Mouse (Mus musculus) cerebellum, adult 9-10 months (tissue): ENCODE measurements at regions not wholly inside any gene's neighbourhood (a gene's known extent, or its start where the extent isn't known, plus 50 kb on each side); places are given as distances from the start of the nearest gene placed in this dataset.

Experiments used
- DNase-seq: peaks from one replicate; pipeline ENCODE4 v3.0.0; 2022

DNA sequence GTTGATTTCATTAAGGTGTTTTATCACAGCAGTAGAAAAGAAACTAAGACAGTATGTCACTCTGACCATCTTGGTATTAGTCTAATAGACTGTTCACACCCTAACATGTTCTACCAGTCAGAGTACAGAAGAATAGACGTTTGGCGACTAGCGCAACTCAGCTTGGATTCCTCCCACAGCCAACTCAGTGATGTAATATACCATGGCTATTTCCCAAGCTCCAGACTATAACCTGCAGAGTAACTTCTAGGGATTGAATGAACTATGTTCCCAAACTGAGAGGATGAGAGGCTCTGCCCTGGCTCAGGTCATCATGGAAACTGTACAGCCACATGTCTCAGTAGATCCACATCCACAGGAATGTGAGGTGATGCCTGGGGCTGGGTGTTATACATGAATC, 128.6 kb upstream of the Plcz1 start:
- DNase-seq = no peak

DNA sequence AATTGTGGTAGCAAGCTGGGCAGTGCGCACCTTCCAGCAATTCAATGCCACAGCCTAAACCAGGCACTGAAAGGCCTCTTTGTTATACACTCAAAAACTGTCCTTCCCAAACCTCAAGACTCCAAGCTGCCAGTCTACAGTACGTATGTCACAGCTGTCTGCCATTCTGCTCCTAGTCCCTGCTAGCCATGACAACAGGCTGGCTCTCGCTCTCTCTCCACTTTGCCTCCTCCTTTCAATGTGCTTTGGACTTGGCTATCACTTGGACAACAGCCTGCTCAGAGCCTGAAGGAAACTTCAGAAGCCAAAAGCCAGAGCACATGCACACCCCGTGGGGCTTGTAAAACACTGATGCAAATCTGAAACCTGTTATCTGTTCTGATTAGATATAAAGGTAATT, 125.9 kb upstream of the Plcz1 start:
- no peak for DNase-seq

DNA sequence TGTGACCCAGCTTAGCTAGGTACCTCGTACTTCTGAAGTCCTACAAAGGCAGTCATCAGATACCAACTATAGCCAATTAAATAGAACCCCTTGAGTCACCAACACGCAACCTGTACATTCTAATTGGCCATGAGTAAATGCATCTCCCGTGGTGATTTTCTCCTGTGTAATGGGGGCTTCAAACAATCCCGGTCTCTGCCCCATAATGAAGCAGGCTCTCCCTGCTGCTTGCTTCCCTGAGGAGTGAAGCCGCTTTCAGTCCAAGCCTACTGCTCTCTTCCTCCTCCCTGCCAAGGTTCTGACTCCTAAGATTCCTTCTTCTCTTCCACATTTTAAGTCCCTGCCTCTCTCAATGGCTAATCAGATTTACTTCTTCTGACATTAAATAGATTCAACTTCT, 121.5 kb upstream of the Plcz1 start:
- DNase-seq = no peak

DNA sequence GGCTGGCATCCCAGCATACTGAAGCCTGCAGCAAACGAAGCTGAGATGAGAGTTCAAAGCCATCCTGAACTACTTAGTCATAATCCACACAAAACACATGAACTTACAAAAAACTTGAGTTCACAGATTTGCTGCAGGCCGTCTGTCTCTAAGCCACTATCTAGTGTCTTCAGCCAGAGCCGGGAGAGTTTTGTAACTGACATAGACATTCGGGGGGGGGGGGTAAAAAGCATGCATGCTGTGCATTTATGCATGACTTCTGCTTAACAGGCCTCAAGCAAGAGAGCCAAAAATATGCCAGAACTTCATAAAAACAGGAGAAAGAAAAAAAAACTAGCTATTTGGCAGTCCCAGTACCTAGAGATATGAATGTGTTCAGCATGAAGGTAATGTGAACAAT, 120.2 kb upstream of the Plcz1 start:
- no peak for DNase-seq

DNA sequence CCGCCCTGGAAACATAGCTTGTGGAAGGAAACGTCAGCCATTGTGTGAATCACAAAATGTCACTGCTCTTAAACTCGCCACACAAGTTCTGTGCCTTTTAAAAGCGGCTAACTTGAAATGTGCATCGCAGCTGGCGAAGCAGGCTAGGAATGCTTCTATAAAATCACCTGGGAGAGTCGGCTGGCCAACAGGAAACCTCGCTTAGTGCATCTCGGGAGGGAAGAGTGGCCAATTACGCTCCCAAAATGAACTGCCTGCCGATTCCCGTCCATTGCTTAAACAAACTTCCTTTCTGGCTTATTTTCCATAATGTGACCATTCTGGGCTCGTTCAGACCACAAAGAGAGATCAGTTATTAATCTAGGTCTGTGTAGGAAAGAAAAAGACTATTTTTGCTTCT, 119.7 kb upstream of the Plcz1 start:
- DNase-seq = no peak

DNA sequence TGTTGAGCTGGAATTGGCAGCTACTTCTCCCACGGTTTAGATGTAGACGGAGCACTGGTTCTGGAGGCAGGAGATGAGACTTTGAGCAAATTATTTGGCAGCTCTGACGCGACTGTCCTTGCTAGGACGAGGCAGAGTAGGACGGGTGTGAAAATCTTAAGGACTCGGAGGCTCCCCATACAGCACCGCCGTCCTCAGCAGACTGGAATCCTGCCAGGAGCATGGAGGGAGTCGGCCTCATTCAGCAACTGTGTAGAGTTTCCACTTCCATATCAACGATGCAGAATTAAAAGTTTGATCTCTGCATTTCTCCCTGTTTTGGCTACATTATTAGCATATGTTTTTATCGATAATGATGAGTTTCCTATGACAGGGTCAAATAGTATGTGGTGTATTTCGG, 117.7 kb upstream of the Plcz1 start:
- DNase-seq = no peak

DNA sequence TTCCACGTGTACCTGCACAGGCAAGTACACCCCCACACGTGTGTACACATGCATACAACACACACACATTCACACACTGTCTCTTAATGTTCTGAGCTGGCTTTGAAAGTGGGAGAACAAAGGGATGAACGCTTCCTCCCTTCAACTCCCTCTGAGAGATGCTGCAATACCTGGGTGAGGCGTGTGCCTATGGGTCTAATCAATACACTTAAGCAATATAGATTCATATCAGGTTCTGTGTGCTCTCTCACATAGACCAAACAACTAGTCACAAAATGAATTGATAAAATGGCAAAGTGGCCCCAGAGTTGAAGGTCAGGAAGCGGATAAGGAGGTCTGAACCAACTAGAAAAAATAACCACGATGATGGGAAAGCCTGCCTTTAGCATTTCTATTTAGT, 116.1 kb upstream of the Plcz1 start:
- no peak for DNase-seq

DNA sequence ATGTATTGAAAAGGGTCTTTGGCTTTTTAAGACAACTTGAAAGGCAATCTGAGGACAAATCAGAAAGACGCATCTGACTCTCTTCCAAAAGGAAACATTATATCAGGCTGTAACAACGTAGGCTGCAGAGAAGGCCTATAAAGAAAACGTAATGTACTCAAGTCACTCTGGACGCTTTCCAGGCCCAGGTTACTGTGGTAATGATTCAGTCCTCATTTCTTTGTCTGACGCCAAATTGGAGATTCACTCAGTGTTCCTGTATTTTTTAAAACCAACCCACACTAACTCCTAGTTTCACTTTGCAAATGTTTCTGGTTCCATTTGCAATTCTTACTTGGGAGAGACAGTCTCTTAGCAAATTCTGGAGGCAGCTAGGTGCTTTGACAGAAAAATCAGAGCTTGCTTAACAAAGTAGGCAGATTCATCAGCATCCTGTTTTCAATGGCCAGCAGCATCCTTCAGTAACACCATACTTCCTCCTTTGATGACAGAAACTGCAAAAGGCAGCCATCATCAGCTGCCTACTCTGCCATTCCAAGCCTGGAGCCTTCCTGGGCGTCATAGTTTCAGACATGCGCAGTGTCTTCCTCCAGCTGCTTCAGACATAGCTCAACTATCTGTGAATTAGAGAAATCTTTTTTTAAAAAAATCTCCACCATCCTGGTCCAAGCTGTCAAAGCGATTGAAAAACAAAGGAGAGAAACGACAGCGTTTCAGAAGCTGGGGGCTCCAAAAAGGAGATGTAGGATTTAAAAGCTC, 111.3 kb upstream of the Plcz1 start:
- DNase-seq = no peak

DNA sequence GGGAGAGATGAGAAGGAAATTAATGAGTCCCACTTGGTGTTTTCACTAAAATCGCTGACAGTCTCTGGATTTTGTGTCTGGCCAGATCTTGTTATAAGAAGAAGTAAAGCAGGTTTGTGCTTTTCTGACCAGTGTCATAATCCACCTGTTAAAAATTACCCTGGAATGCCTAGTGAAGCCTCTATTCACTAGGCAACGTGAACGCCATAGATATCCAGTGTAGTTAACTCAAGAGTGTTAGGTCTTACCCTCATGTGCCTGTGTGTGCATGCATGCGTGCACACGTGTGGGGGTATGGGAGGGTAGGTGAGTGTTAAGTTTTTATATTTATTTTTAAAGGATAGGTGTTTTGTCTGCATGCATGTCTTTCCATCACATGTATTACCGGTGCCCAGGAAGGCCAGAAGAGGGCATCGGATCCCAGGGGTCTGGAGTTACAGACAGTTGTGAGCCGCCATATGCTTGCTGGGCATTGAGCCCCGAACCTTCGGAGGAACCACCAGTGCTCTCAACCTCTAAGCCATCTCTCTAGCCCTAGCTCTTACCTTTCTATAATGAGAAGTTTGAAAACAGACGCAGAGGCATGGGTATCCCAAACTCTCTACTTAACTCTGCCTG, 107.5 kb upstream of the Plcz1 start:
- DNase-seq = no peak

DNA sequence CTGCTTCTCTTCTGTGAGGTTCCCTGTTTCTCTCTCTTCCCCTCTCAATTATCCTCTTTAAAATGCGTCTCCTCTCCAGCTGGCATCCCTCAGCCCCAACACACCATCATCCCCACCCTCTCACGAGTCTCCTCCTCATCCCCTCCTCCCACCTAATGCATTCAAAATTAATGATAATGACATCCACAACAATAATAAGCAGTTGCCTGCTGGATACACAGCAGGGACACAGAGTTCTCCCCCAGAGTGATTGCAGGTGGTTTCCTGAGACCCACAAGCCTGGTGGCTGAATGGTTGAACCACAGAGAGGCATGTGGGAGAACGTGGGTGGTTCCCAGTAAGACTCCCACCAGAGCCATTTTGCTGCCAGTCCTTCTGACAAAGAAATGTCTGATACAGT, 106.9 kb upstream of the Plcz1 start:
- no peak for DNase-seq

DNA sequence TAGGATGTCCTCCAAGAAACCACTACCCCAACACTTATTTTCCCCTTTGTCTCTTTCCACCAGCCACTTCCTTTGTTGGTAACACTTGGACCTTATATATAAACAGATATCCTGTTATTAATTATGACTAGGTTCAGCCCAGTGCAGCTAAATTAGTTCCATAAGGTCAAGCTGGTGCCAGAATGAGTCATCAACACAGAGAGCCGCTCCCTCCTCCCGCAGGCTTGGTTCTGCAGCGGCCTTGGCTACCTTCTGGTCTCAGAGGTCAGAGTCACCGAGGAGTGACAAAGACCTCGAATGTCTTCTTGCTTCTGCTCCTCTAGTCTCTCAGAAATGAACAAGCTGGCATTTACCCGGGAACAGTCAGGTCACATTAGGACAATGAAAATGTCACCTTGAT, 106.5 kb upstream of the Plcz1 start:
- DNase-seq = peak; percentile 13

DNA sequence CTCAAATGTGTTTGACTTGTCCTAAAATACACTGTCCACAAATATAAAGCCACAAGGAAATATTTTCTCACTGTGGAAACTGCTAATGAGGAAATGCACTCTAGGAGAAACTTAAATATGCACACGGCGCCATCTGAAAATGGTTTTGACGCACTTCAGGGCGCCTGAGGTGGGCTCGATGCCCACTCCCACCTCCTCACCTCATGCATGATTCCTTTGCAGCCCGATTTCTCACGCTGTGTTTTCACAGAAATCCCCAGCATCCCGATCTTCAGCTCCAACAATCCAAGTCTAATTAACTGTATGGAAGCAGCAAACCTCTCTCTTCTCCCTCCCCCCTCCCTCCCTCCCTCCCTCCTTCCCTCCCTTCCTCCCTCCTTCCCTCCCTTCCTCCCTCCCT, 92.5 kb upstream of the Plcz1 start:
- no peak for DNase-seq

DNA sequence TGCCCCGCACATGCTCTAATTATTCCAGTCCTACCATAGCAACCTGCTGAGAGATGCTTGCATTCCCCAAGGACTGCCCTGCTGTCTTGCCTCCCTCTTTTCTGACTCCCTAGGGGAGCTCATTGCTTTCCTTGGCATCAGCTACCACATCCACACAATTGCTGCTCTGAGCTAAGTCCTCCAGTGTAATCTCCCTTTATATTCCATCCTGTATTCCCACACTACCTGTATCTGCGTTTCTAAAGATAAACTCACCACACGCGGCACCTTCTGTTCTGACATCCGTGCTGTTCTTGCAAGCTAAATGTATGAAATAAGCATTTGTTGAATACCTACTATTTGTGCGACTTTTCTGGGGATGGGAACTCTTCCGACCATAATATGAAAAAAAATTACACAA, 85.4 kb upstream of the Plcz1 start:
- no peak for DNase-seq

DNA sequence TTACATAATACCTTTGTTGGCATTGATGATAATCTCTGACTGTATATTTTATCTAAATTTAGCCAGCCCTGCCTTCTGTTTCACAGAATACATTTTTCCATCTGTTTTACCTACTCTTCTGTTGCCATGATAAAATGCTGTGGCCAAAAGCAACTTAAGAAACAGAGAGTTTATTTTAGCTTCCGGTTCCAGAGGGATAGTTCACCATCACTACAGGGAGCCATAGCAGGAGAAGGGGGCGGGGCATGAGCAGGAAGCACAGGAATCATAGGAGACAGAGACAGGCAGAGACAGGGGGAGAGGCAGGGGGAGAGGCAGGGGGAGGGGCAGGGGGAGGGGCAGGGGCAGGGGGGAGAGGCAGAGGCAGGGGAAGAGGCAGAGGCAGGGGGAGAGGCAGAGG, 72.8 kb upstream of the Plcz1 start:
- no peak for DNase-seq

DNA sequence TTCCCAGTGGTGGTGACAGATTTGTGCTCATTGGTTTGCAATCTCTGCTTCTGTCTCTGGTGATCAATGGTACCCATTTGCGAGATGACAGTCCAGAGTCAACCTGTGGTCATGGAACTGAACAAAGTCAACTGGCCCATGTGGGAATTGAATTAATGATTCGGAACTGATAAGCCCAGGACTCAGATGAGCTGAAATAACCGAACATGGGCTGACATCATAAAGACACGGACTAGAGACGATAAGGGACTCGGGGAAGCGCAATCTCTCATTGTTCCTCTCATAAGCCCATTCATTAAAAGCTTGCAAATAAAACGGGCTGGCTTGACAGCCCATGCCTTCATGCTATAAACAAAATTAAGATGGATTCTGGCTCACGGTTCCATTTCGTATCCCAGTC, 70.8 kb upstream of the Plcz1 start:
- no peak for DNase-seq

DNA sequence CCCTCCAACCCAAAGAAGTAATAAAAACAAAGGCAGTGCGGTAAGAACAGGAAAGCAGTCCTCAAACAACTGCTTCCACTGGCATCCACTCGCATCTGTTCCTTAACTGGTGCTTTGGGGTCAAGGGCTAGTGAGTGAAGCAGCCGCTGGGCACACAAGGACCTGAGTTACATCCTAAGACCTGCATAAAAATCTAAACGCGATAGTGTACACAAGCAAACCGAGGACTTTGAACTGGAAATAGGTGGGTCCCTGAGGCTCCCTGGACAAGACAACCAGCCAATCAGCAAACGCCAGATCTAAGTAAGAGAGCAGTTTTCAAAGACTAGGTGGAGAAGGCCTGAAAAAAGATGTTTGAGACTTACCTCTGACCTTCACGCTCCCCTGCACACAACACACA, 66.8 kb upstream of the Plcz1 start:
- no peak for DNase-seq

DNA sequence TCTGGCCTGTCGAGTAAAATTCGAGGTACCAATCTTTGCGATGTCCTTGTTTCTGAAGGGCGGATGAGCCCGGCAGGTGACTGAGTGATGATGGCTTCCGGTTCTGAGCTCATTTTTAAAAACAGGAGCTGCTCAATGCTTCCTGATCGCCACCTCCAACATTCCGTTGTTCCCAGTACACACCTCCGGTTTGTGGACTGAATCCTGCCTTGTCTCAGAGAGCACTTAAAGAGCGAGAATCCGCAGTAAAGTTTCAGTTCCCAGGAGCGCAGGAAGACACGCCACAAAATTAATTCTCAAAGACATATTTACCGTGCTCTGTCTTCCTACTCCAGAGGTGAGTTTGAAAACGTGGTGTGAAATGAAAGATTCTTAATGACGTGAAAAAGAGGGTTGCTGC, 66.4 kb upstream of the Plcz1 start:
- no peak for DNase-seq

DNA sequence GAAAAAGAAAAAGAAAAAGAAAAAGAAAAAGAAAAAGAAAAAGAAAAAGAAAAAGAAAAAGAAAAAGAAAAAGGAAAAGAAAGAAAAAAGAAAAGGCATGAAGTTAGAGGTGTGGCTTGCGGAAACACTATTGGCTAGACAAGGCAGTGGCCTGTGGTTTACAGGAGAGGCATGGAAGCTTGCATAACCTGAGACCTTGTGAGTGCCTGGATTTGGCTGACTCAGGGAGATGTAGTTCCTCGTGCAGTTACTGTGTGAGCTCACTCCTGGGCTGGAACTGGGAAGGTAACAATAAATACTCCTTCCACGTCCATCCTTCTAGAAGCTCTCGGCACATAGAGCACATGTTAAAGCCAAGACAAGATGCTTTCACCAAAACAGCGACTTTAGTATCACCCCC, 64.9 kb upstream of the Plcz1 start:
- DNase-seq = no peak

DNA sequence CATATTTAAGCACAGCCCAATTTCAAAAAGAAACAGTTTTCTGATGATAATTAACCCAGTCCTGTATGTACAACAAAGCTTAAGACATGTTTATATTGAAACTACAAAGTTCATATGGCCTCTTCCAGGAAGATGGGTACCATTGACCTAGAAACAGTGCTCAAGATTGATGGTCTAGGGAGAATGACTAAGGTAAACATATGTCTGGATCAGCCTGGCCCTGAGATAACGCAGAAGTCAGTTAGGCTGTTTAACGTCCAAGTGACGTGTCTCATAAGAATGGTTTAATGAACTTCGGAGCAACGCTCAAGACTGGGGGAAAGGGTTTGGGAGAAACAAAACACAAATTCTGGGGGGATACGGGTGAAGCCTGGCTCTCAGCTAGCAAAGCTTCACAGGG, 60.8 kb upstream of the Plcz1 start:
- no peak for DNase-seq

DNA sequence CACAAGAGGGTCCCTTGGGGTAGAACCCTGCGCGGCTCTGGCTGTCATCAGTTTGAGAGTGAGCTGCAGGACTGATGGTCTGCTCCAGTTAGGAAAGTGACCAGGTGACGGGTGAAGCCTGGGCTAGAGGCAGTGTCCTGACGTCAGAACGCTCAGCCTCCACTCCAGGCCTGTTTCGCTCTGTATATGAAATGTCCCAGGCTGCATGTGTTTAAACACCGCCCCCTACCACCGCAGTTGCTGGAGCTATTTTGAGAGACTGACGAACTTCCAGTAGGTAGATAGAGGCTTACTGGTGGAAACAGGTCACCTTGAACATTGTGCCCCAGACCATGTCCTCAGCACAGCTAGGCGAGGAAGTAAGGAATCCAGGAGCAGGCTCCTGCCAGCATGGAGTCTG, 54.2 kb upstream of the Plcz1 start:
- DNase-seq = no peak
